Mouse (Mus musculus) kidney, embryonic 16.5 days (tissue): ENCODE results near the gene Vmn1r22. TPM values are rescaled to one million over a fixed set of nuclear protein-coding genes. Genes with fewer than 3 reads are reported as not detected.
"Not testable (repeated sequence)": the region's sequence is repeated elsewhere in the genome, so short reads cannot be mapped to it uniquely, and the experiment has no call there.

Experiments
- ATAC-seq: fragments of 200-750 bp; cut with Nextera tagmentation; 2 replicates; pipeline ENCODE4 v1.8.0; 2017; ENCODE audit warnings: moderate TSS enrichment; ENCODE audit not compliant: low FRiP score, low TSS enrichment
- H3K27ac ChIP-seq: fragments of 300-500 bp; sonication (generic); 2 replicates; pipeline ENCODE4 v1.5.1; 2014; ENCODE audit warnings: low read length
- H3K27me3 ChIP-seq: fragments of 300-500 bp; sonication (generic); 2 replicates; pipeline ENCODE4 v1.6.1; 2014; ENCODE audit warnings: low read length, control low read depth, mixed read lengths; ENCODE audit not compliant: insufficient read depth
- H3K36me3 ChIP-seq: fragments of 300-500 bp; sonication (generic); 2 replicates; pipeline ENCODE4 v1.6.1; 2014; ENCODE audit warnings: low read length, control low read depth, mixed read lengths; ENCODE audit not compliant: insufficient read depth
- H3K4me1 ChIP-seq: fragments of 300-500 bp; sonication (generic); 2 replicates; pipeline ENCODE4 v1.6.1; 2014; ENCODE audit warnings: low read length, control low read depth, mixed read lengths; ENCODE audit not compliant: insufficient read depth
- H3K4me2 ChIP-seq: fragments of 300-500 bp; sonication (generic); replicated peaks from 2 replicates; pipeline ENCODE4 v1.6.1; 2014; ENCODE audit warnings: low read depth, low read length
- H3K4me3 ChIP-seq: fragments of 300-500 bp; sonication (generic); 2 replicates; pipeline ENCODE4 v1.5.1; 2014; ENCODE audit warnings: mild to moderate bottlenecking, low read length
- H3K9ac ChIP-seq: fragments of 300-500 bp; sonication (generic); replicated peaks from 2 replicates; pipeline ENCODE4 v1.6.1; 2014; ENCODE audit warnings: low read length
- H3K9me3 ChIP-seq: fragments of 300-500 bp; sonication (generic); 2 replicates; pipeline ENCODE4 v1.6.1; 2016; ENCODE audit warnings: low read length, control low read depth
- WGBS: fragments of 180-500 bp; shearing (Covaris S2); extraction: QIAGEN DNeasy Blood & Tissue Kit; methylation state at CpG from one replicate; pipeline ENCODE4 v1.1.7; 2014; 5-methylcytosine and 5-hydroxymethylcytosine counted together
- polyA plus RNA-seq: library from polyadenylated mRNA; unstranded; fragments of >200 nt; fragmentation: Nextera tagmentation; extraction: Ambion mirVana; gene quantifications from 2 replicates; pipeline ENCODE4 v1.2.1, GENCODE M21; 2015

Gene Vmn1r22
- not detected in 2 replicates for polyA plus RNA-seq

GRCm38 (mm10) chr6:57907928-57908327 is at the start of gene Vmn1r22:
TSS of gene Vmn1r22 (minus strand) at chr6:57908028.
- Histone ChIP-seq H3K27me3 (no peaks in the 10 kb centered on the region), H3K4me2 (no peak within 1 kb of the TSS), H3K27ac (no peak within 1 kb of the TSS), H3K9ac (no peak within 1 kb of the TSS), H3K9me3 (no peaks in the 10 kb centered on the region), H3K36me3 (no peaks in the 10 kb centered on the region), H3K4me3 (no peak within 1 kb of the TSS), H3K4me1 (no peaks in the 10 kb centered on the region)
- no peak for ATAC-seq
- 81% methylated on average over 1 of the region's 1 CpGs for WGBS

GRCm38 (mm10) chr6:57926738-57927137 is 18.9 kb upstream of the Vmn1r22 start, which contains the start of gene Vmn1r23:
TSS of gene Vmn1r23 (minus strand) at chr6:57926838.
- Histone ChIP-seq H3K27ac (no peak within 1 kb of the TSS), H3K4me1 (no peaks in the 10 kb centered on the region), H3K36me3 (no peaks in the 10 kb centered on the region), H3K4me3 (no peak within 1 kb of the TSS), H3K4me2 (no peak within 1 kb of the TSS), H3K27me3 (no peaks in the 10 kb centered on the region), H3K9me3 (no peaks in the 10 kb centered on the region), H3K9ac (no peak within 1 kb of the TSS)
- WGBS = 94% methylated on average over 1 of the region's 1 CpGs
- no peak for ATAC-seq

- H3K4me3 ChIP-seq = no peak overlapping the region
- 46% methylated on average over 6 of the region's 6 CpGs for WGBS
- H3K4me2 ChIP-seq = no peak overlapping the region
Measured at GRCm38 (mm10) chr6:57859043-57860042, 48.5 kb downstream of the Vmn1r22 start.

GRCm38 (mm10) chr6:57851177-57851576 is 56.7 kb downstream of the Vmn1r22 start:
- WGBS = 85% methylated on average over 5 of the region's 5 CpGs
- not testable (repeated sequence) for H3K4me1 ChIP-seq

More at GRCm38 (mm10) chr6:57859043-57860042, 48.5 kb downstream of the Vmn1r22 start:
- ATAC-seq = peak; percentile 78
- Histone ChIP-seq H3K27me3 (no peaks in the 10 kb centered on the region), H3K27ac (no peak overlapping the region), H3K9me3 (no peaks in the 10 kb centered on the region), H3K36me3 (no peaks in the 10 kb centered on the region), H3K4me1 (no peaks in the 10 kb centered on the region), H3K9ac (no peak overlapping the region)

GRCm38 (mm10) chr6:57850286-57850685 is 57.5 kb downstream of the Vmn1r22 start, which contains the start of gene Vmn1r21:
TSS of gene Vmn1r21 (minus strand) at chr6:57850343.
- Histone ChIP-seq H3K27me3 (no peaks in the 10 kb centered on the region), H3K9ac (no peak within 1 kb of the TSS), H3K9me3 (no peaks in the 10 kb centered on the region), H3K4me3 (no peak within 1 kb of the TSS), H3K27ac (no peak within 1 kb of the TSS), H3K4me1 (no peaks in the 10 kb centered on the region), H3K4me2 (no peak within 1 kb of the TSS), H3K36me3 (no peaks in the 10 kb centered on the region)
- ATAC-seq = no peak
- 51% methylated on average over 1 of the region's 1 CpGs for WGBS

More at GRCm38 (mm10) chr6:57851177-57851576, 56.7 kb downstream of the Vmn1r22 start:
- H3K36me3 ChIP-seq, ATAC-seq, H3K27ac ChIP-seq, H3K9ac ChIP-seq, H3K27me3 ChIP-seq, H3K4me2 ChIP-seq, H3K4me3 ChIP-seq, H3K9me3 ChIP-seq: not testable (repeated sequence)

Other genes starting within 250 kb of the Vmn1r22 start
- gene Pyurf, start 215.9 kb downstream of the Vmn1r22 start, polyA plus RNA-seq = 25.3 and 26.4 TPM in 2 replicates
- gene Lancl2, start 205.5 kb downstream of the Vmn1r22 start, polyA plus RNA-seq = 33.1 and 34.5 TPM in 2 replicates
- 45.6 and 45.7 TPM in 2 replicates for gene Vopp1, start 82.9 kb downstream of the Vmn1r22 start, polyA plus RNA-seq
- not detected in 2 replicates for gene Vmn1r21, start 57.7 kb downstream of the Vmn1r22 start, polyA plus RNA-seq
- not detected in 2 replicates for gene Vmn1r23, start 18.8 kb upstream of the Vmn1r22 start, polyA plus RNA-seq
- gene Vmn1r24, start 53.5 kb upstream of the Vmn1r22 start, polyA plus RNA-seq = not detected in 2 replicates
- not detected in 2 replicates for gene Vmn1r25, start 72.8 kb upstream of the Vmn1r22 start, polyA plus RNA-seq
- not detected in 2 replicates for gene Vmn1r26, start 107.1 kb upstream of the Vmn1r22 start, polyA plus RNA-seq